ENCODE assay signal across 8 mouse cellular contexts in the genomic region with DNA sequence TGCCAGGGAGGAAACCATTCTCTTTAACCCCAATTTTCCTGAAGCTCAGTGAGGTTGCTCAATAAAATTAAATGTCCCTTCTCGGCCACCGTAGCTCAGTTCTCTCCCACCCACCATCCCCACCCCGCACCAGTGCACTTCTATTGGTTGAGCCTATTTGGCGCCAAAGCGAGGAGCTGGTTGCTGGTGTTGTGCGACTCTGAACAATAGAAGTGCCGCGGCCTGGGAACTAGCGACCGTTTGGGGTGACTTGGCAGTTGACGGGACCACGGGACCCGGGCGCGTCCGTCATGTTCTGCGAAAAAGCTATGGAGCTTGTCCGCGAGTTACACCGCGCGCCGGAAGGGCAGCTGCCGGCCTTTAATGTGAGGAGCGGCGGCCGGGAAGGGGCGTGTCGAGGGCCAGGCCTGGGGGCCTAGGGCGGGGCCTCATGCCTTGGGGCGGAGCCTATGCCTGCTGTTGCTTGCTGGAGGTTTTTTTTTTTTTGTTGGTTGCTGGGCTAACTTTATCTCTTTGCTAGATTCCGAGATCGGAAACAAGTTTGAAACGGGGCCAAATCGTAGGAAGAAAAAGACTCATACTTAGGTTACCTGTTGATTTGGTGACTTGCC. TPM values are rescaled to one million over a fixed set of nuclear protein-coding genes. Genes with fewer than 3 reads are reported as not detected.
DNase-seq lines count a peak whose midpoint lies in the region; ATAC-seq lines count a peak whose summit lies in the region.

No protein-coding gene starts in this region.

- WGBS in hindbrain, embryonic 16.5 days: under 1% methylated on average over 35 of the region's 35 CpGs
- under 1% methylated on average over 33 of the region's 35 CpGs for WGBS in macrophage (ENCODE audit: missing documents)

- H3K4me2 ChIP-seq in hindbrain, embryonic 16.5 days (ENCODE audit: low read length): peak overlapping the region; percentile 71

- H3K9me3 ChIP-seq in hindbrain, embryonic 16.5 days (ENCODE audit: control insufficient read depth, low read length): no peaks in the 10 kb centered on the region

- H3K27me3 ChIP-seq in hindbrain, embryonic 16.5 days (replicated peaks; ENCODE audit: control insufficient read depth, insufficient read depth, low read length): no peaks in the 10 kb centered on the region

- H3K4me3 ChIP-seq in hindbrain, embryonic 16.5 days (ENCODE audit: low read length): peak overlapping the region; percentile 84
- H3K4me3 ChIP-seq in macrophage (ENCODE audit: inconsistent target): peak overlapping the region; percentile 47

- peaks cover 4% of the 10 kb centered on the region for H3K4me1 ChIP-seq in hindbrain, embryonic 16.5 days (ENCODE audit: control insufficient read depth, insufficient read depth, low read depth, low read length)

- peak overlapping the region; percentile 70 for H3K9ac ChIP-seq in hindbrain, embryonic 16.5 days (ENCODE audit: low read depth, low read length)

- peak; percentile 98 for DNase-seq in R1 (ENCODE audit: low read depth, low spot score)
- DNase-seq in cerebellum, postnatal 25 days: peak; percentile 86 to 89
- peak; percentile 84 to 87 for DNase-seq in frontal cortex, postnatal 36 days (ENCODE audit: low spot score in 2 of 2)
- peak; percentile 85 for DNase-seq in left cerebral cortex, adult 18-20 months (ENCODE audit: low spot score in 2 of 2)
- peak; percentile 88 for DNase-seq in right cerebral cortex, adult 18-20 months
- peak; percentile 66 for DNase-seq in urinary bladder, postnatal 10 days (ENCODE audit: low spot score)

- H3K79me2 ChIP-seq in macrophage (ENCODE audit: inconsistent target): peaks cover 30% of the 10 kb centered on the region

- H3K27ac ChIP-seq in hindbrain, embryonic 16.5 days (ENCODE audit: low read depth, low read length): peak overlapping the region; percentile 74
- H3K27ac ChIP-seq in macrophage: peak overlapping the region; percentile 78

- ATAC-seq in hindbrain, embryonic 16.5 days: peak; percentile 94

- H3K36me3 ChIP-seq in hindbrain, embryonic 16.5 days (ENCODE audit: control insufficient read depth, insufficient read depth, low read length): no peaks in the 10 kb centered on the region
- H3K36me3 ChIP-seq in macrophage (ENCODE audit: inconsistent target): no peaks in the 10 kb centered on the region

RNA-seq across cellular contexts. Expression of gene Gins1, which starts 4.3 kb away (rescaled TPM):
- polyA plus RNA-seq in hindbrain, embryonic 16.5 days (2015; fragmentation: Nextera tagmentation; extraction: Ambion mirVana): 14.1 and 14.5 TPM in 2 replicates
- 1 to 10 TPM; 1.3 to 1.4 TPM for total RNA-seq in left cerebral cortex, adult 18-20 months (2021)
- 10 to 100 TPM in 1 of 26 experiments, 1 to 10 TPM in 21, under 1 TPM in 3, not detected in 1; 0.92 to 13.1 (median 3.5) TPM for total RNA-seq in macrophage (2018; cell fraction: chromatin; rRNA removed)
- 1 to 10 TPM; 1.7 to 8.0 (median 3.7) TPM for total RNA-seq in macrophage (2018; cell fraction: cytosol; rRNA removed)
- 10 to 100 TPM in 2 of 26 experiments, 1 to 10 TPM in 22, not detected in 2; 1.5 to 16.8 (median 3.8) TPM for total RNA-seq in macrophage (2018; cell fraction: nucleus; rRNA removed)
- 3.2 to 23.6 TPM (median 7.0 TPM) in 3 replicates for polyA plus RNA-seq in macrophage (2018)

RNA-seq across cellular contexts. Expression of gene Abhd12, which starts 5.0 kb away (rescaled TPM):
- polyA plus RNA-seq in hindbrain, embryonic 16.5 days (2015; fragmentation: Nextera tagmentation; extraction: Ambion mirVana): 143 and 157 TPM in 2 replicates
- 100 to 1,000 TPM; 320 to 321 TPM for total RNA-seq in left cerebral cortex, adult 18-20 months (2021)
- 100 to 1,000 TPM in 17 of 26 experiments, 10 to 100 TPM in 9; 15.2 to 321 (median 197) TPM for total RNA-seq in macrophage (2018; cell fraction: chromatin; rRNA removed)
- 100 to 1,000 TPM; 295 to 570 (median 393) TPM for total RNA-seq in macrophage (2018; cell fraction: cytosol; rRNA removed)
- 100 to 1,000 TPM in 25 of 26 experiments, 10 to 100 TPM in 1; 61.2 to 444 (median 322) TPM for total RNA-seq in macrophage (2018; cell fraction: nucleus; rRNA removed)
- 442 to 584 TPM (median 504 TPM) in 3 replicates for polyA plus RNA-seq in macrophage (2018)

Comparison
In these comparisons a context has a peak if more than half of its experiments do, and no peak if none do; other contexts are left out.
1. Peak in every context shown above with its lines: DNase-seq, ATAC-seq, H3K4me3 ChIP-seq and H3K27ac ChIP-seq.